In genomic region chr2:13579991-13580390, GRCm38 (mm10) we compare ENCODE assay signal across 7 mouse cellular contexts. TPM values are rescaled to one million over a fixed set of nuclear protein-coding genes. Genes with fewer than 3 reads are reported as not detected.
DNase-seq lines count a peak whose midpoint lies in the region; ATAC-seq and TF ChIP-seq lines count a peak whose summit lies in the region.

No protein-coding gene starts in this region.

- H3K4me2 ChIP-seq in midbrain, postnatal 0 days (ENCODE audit: low read depth, low read length, poor library complexity, severe bottlenecking), result no peak overlapping the region

- H3K36me3 ChIP-seq in E14TG2a.4 (ENCODE audit: insufficient read depth, low read length), result peaks cover 64% of the 10 kb centered on the region
- no peaks in the 10 kb centered on the region for H3K36me3 ChIP-seq in midbrain, postnatal 0 days (ENCODE audit: insufficient read depth, low read length)

- WGBS in midbrain, postnatal 0 days, result 61% methylated on average over 11 of the region's 11 CpGs

- no peak overlapping the region for H3K4me3 ChIP-seq in E14TG2a.4 (replicated peaks; ENCODE audit: low read length)
- no peak overlapping the region for H3K4me3 ChIP-seq in midbrain, postnatal 0 days (ENCODE audit: low read depth, low read length)

- peak; percentile 8 for DNase-seq in kidney, postnatal 14 days
- no peak for DNase-seq in kidney, adult 8-10 months
- DNase-seq in ZHBTc4 (ENCODE audit: low read depth, low spot score), result peak; percentile 72
- peak; percentile 8 for DNase-seq in midbrain, postnatal 0 days (ENCODE audit: low spot score)
- DNase-seq in right cerebral cortex, postnatal 4 days, result no peak

- H3K9me3 ChIP-seq in E14TG2a.4 (ENCODE audit: low read length), result no peaks in the 10 kb centered on the region
- H3K9me3 ChIP-seq in midbrain, postnatal 0 days (ENCODE audit: low read length), result no peaks in the 10 kb centered on the region

- peak; percentile 42 for TF ChIP-seq CTCF in E14TG2a.4 (conservative IDR thresholded peaks at IDR 0.05; ENCODE audit: low read length)
- peak; percentile 55 for TF ChIP-seq CTCF in midbrain, postnatal 0 days (IDR thresholded peaks at IDR 0.05)

- H3K27me3 ChIP-seq in E14TG2a.4 (ENCODE audit: insufficient read depth, low read length), result no peaks in the 10 kb centered on the region
- H3K27me3 ChIP-seq in midbrain, postnatal 0 days (ENCODE audit: insufficient read depth, low read length), result no peaks in the 10 kb centered on the region

- H3K9ac ChIP-seq in midbrain, postnatal 0 days (replicated peaks; ENCODE audit: low read length, poor library complexity, severe bottlenecking), result no peak overlapping the region

- H3K27ac ChIP-seq in midbrain, postnatal 0 days (ENCODE audit: low read depth, low read length), result no peak overlapping the region

- peaks cover 25% of the 10 kb centered on the region for H3K4me1 ChIP-seq in E14TG2a.4 (replicated peaks; ENCODE audit: low read depth, low read length)
- 0 out of 2 replicates have a peak, but pooled peaks cover 4% of the 10 kb centered on the region for H3K4me1 ChIP-seq in midbrain, postnatal 0 days (ENCODE audit: insufficient read depth, low read length)

- ATAC-seq in midbrain, postnatal 0 days (ENCODE audit: low FRiP score), result no peak
- no peak for ATAC-seq in monocyte, adult 5-6 weeks (replicated peaks; ENCODE audit: insufficient number of reproducible peaks, low FRiP score, low TSS enrichment, poor library complexity, severe bottlenecking)

RNA-seq across cellular contexts. Expression of gene Vim, which starts 6.3 kb away (rescaled TPM):
- 432 and 554 TPM in 2 replicates for total RNA-seq in midbrain, postnatal 0 days (2014; rRNA removed)
- polyA plus RNA-seq in midbrain, postnatal 0 days (2015; fragmentation: Nextera tagmentation; extraction: Ambion mirVana), result 223 and 244 TPM in 2 replicates
- 1,067 to 1,239 TPM (median 1,097 TPM) in 3 replicates for total RNA-seq in monocyte, adult 5-6 weeks (2017)

RNA-seq across cellular contexts. Expression of gene Trdmt1, which starts 35.5 kb away (rescaled TPM):
- 6.6 and 8.1 TPM in 2 replicates for total RNA-seq in midbrain, postnatal 0 days (2014; rRNA removed)
- polyA plus RNA-seq in midbrain, postnatal 0 days (2015; fragmentation: Nextera tagmentation; extraction: Ambion mirVana), result 5.8 and 7.3 TPM in 2 replicates
- total RNA-seq in monocyte, adult 5-6 weeks (2017), result 5.6 to 15.4 TPM (median 15.0 TPM) in 3 replicates

Comparison
In these comparisons a context has a peak if more than half of its experiments do, and no peak if none do; other contexts are left out.
1. DNase-seq: peak in kidney, postnatal 14 days (single experiment), ZHBTc4 (single experiment) and midbrain, postnatal 0 days (single experiment); none in kidney, adult 8-10 months (0 of 2) and right cerebral cortex, postnatal 4 days (single experiment).